Mouse (Mus musculus): ENCODE measurements at regions not wholly inside any gene's neighbourhood (a gene's known extent, or its start where the extent isn't known, plus 50 kb on each side); places are given as distances from the start of the nearest gene placed in this dataset.

DNA sequence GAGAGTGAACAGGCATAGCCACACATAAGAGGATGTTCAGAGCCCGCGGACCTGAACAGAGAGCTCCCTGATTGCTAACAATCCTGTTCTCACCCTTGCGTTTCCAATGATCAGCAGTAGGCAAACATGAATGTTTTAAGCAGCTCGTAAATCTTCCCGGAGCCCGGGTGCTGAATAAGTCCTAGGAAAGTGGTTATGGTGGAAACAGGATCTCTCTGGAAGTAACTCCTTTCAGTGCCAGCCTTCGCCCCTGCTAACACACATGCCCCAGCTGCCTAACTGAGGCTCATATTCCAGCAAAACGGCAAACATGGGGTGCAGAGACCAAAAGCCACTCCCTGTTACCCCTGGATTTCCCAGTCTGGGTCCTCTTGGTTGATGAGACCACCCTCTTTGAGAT is 135.5 kb upstream of the Spag17 start:
- WGBS = 93% methylated on average over 8 of the region's 8 CpGs
- no peak for ATAC-seq (ENCODE audit: low FRiP score, low TSS enrichment)
- H3K4me3 ChIP-seq (replicated peaks; ENCODE audit: low read depth, low read length) = no peak overlapping the region
- H3K27me3 ChIP-seq (ENCODE audit: control insufficient read depth, insufficient read depth, low read length) = no peaks in the 10 kb centered on the region
- H3K9me3 ChIP-seq (ENCODE audit: control insufficient read depth, low read length) = no peaks in the 10 kb centered on the region
- peak; percentile 2 for DNase-seq
- no peak overlapping the region for H3K4me2 ChIP-seq (ENCODE audit: low read length)
- no peak overlapping the region for H3K9ac ChIP-seq (replicated peaks; ENCODE audit: low read length)
- H3K4me1 ChIP-seq (ENCODE audit: control insufficient read depth, insufficient read depth, low read length) = no peaks in the 10 kb centered on the region
- H3K27ac ChIP-seq (replicated peaks; ENCODE audit: low read depth, low read length) = no peak overlapping the region
- H3K36me3 ChIP-seq (ENCODE audit: control insufficient read depth, insufficient read depth, low read length) = no peaks in the 10 kb centered on the region

DNA sequence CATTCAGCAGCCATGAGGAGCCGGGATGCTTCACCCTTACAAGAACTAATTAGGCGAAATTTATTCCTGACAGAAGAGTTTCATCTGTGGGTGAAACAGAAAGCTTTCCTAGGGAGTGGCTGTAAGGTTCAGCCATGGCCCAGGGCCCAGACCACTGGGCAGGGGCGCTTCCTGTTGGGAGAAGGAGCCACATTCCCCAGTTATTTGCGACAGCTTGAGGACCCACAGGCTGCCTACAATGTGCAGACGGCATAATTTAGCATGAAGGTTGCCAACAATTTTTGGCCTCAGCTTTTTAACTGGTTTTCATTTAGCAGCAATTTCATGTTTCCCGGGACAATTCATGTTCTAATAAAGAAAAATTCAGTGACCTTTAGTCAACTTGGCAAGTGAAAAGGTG is 106.7 kb upstream of the Spag17 start:
- WGBS = 83% methylated on average over 6 of the region's 6 CpGs
- Histone ChIP-seq H3K36me3 (ENCODE audit: control insufficient read depth, insufficient read depth, low read length) (no peaks in the 10 kb centered on the region), H3K4me1 (ENCODE audit: control insufficient read depth, insufficient read depth, low read length) (no peaks in the 10 kb centered on the region), H3K9ac (replicated peaks; ENCODE audit: low read length) (no peak overlapping the region), H3K27ac (replicated peaks; ENCODE audit: low read depth, low read length) (no peak overlapping the region), H3K27me3 (ENCODE audit: control insufficient read depth, insufficient read depth, low read length) (no peaks in the 10 kb centered on the region), H3K9me3 (ENCODE audit: control insufficient read depth, low read length) (no peaks in the 10 kb centered on the region), H3K4me3 (replicated peaks; ENCODE audit: low read depth, low read length) (no peak overlapping the region), H3K4me2 (ENCODE audit: low read length) (no peak overlapping the region)
- DNase-seq (no peak), ATAC-seq (ENCODE audit: low FRiP score, low TSS enrichment) (no peak)

DNA sequence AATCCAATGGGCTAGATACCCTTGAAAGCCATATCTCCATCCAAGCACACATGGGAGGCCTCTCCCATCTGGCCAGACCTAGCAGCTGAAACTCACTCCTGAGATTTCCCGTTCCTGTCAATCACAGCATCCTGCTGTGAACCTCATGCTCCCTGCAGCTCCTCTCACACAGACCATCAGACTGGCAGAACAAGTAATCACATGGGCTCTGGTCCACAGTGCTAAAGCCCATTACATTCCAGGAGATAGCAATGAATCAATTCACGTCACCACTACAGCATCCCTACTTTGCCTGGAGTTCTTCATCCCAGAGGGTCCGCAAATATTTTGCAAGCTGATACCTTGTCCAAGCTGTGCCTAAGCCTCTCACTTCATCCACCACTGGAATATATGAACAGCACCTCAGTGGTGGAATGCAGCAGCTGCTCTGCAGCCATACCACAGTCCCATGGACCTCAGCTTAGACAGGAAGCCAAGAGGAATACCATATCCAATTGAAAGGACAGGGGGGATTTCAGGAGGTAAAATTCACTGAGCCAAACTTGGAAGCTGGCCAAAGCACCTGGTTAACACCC is 99.2 kb upstream of the Spag17 start:
- no peaks in the 10 kb centered on the region for H3K4me1 ChIP-seq (ENCODE audit: control insufficient read depth, insufficient read depth, low read length)
- no peaks in the 10 kb centered on the region for H3K9me3 ChIP-seq (ENCODE audit: control insufficient read depth, low read length)
- H3K4me2 ChIP-seq (ENCODE audit: low read length) = no peak overlapping the region
- WGBS = 80% methylated on average over 3 of the region's 3 CpGs
- no peak overlapping the region for H3K4me3 ChIP-seq (replicated peaks; ENCODE audit: low read depth, low read length)
- no peak overlapping the region for H3K9ac ChIP-seq (replicated peaks; ENCODE audit: low read length)
- no peaks in the 10 kb centered on the region for H3K27me3 ChIP-seq (ENCODE audit: control insufficient read depth, insufficient read depth, low read length)
- no peaks in the 10 kb centered on the region for H3K36me3 ChIP-seq (ENCODE audit: control insufficient read depth, insufficient read depth, low read length)
- no peak overlapping the region for H3K27ac ChIP-seq (replicated peaks; ENCODE audit: low read depth, low read length)
- 0 out of 2 replicates have a peak, but pooled peaks have one; percentile 37 for ATAC-seq (ENCODE audit: low FRiP score, low TSS enrichment)
- DNase-seq = no peak

DNA sequence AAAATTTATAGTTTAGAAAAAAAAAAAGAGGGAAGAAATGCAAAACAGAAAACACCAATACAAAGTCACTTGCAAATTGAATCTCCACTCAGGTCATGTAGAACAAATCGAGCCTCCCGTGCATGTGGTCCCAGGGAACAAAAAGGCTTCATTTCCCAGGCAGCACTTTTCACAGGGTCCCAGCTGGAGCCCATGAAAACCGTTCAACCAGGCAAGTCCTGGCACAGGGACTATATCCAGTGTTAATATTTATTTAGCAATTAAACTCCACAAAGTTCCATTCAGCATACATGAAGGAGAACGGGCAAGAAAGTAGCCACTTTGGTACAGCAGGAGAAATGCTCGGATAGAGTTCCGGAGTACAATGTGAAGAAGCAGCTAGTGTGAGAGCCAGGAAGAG is 93.9 kb upstream of the Spag17 start:
- WGBS = 51% methylated on average over 6 of the region's 6 CpGs
- no peak overlapping the region for H3K4me3 ChIP-seq (replicated peaks; ENCODE audit: low read depth, low read length)
- no peaks in the 10 kb centered on the region for H3K9me3 ChIP-seq (ENCODE audit: control insufficient read depth, low read length)
- H3K27ac ChIP-seq (replicated peaks; ENCODE audit: low read depth, low read length) = no peak overlapping the region
- no peaks in the 10 kb centered on the region for H3K27me3 ChIP-seq (ENCODE audit: control insufficient read depth, insufficient read depth, low read length)
- no peak overlapping the region for H3K4me2 ChIP-seq (ENCODE audit: low read length)
- H3K4me1 ChIP-seq (ENCODE audit: control insufficient read depth, insufficient read depth, low read length) = no peaks in the 10 kb centered on the region
- DNase-seq (no peak), ATAC-seq (ENCODE audit: low FRiP score, low TSS enrichment) (no peak)
- H3K9ac ChIP-seq (replicated peaks; ENCODE audit: low read length) = no peak overlapping the region
- no peaks in the 10 kb centered on the region for H3K36me3 ChIP-seq (ENCODE audit: control insufficient read depth, insufficient read depth, low read length)

DNA sequence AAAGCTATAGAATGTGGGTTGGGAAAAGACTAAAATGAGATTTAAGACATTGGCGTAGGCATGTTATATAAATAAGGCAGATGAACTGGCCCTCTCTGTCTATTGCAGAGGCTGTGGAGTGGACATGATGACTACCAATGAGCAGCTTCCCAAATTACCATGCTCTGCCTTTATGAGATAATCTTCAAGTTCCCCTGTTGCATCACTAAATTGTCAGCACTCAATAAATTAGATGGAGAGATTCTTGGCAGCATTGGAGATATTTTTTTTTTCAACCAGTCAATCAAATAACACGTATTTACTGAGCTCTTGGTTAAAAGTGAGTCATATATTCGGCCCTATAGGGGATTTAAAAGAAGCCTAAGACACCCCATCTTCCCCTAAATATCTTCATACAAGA is 91.6 kb upstream of the Spag17 start:
- no peaks in the 10 kb centered on the region for H3K27me3 ChIP-seq (ENCODE audit: control insufficient read depth, insufficient read depth, low read length)
- DNase-seq (no peak), ATAC-seq (ENCODE audit: low FRiP score, low TSS enrichment) (no peak)
- no peak overlapping the region for H3K4me3 ChIP-seq (replicated peaks; ENCODE audit: low read depth, low read length)
- H3K27ac ChIP-seq (replicated peaks; ENCODE audit: low read depth, low read length) = no peak overlapping the region
- H3K4me2 ChIP-seq (ENCODE audit: low read length) = no peak overlapping the region
- H3K9ac ChIP-seq (replicated peaks; ENCODE audit: low read length) = no peak overlapping the region
- H3K9me3 ChIP-seq (ENCODE audit: control insufficient read depth, low read length) = no peaks in the 10 kb centered on the region
- H3K36me3 ChIP-seq (ENCODE audit: control insufficient read depth, insufficient read depth, low read length) = no peaks in the 10 kb centered on the region
- no peaks in the 10 kb centered on the region for H3K4me1 ChIP-seq (ENCODE audit: control insufficient read depth, insufficient read depth, low read length)
- 89% methylated on average over 3 of the region's 3 CpGs for WGBS

DNA sequence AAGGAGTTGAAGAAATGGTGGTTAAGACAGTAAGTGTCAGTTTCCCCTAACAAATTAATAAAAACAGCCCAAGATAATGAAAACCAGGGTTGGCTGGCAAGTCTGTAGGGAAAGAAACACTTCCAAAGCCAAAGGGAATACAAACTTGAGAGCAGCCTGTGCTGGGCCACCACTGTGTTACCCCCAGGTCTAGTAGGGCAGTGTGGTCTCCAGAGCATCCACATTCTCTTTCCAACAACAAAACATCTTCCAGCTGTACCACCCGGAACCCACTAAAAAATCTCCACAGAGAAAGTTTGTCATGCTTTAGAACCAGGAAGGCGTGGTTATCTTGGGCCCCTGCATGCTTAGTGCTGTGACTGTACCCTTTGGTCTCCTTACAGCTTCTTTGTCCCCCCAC is 89.4 kb upstream of the Spag17 start:
- ATAC-seq (ENCODE audit: low FRiP score, low TSS enrichment) (no peak), DNase-seq (no peak)
- Histone ChIP-seq H3K4me2 (ENCODE audit: low read length) (no peak overlapping the region), H3K4me3 (replicated peaks; ENCODE audit: low read depth, low read length) (no peak overlapping the region), H3K36me3 (ENCODE audit: control insufficient read depth, insufficient read depth, low read length) (no peaks in the 10 kb centered on the region), H3K9ac (replicated peaks; ENCODE audit: low read length) (no peak overlapping the region), H3K4me1 (ENCODE audit: control insufficient read depth, insufficient read depth, low read length) (no peaks in the 10 kb centered on the region), H3K27ac (replicated peaks; ENCODE audit: low read depth, low read length) (no peak overlapping the region), H3K9me3 (ENCODE audit: control insufficient read depth, low read length) (no peaks in the 10 kb centered on the region), H3K27me3 (ENCODE audit: control insufficient read depth, insufficient read depth, low read length) (no peaks in the 10 kb centered on the region)
- 84% methylated on average over 2 of the region's 2 CpGs for WGBS

DNA sequence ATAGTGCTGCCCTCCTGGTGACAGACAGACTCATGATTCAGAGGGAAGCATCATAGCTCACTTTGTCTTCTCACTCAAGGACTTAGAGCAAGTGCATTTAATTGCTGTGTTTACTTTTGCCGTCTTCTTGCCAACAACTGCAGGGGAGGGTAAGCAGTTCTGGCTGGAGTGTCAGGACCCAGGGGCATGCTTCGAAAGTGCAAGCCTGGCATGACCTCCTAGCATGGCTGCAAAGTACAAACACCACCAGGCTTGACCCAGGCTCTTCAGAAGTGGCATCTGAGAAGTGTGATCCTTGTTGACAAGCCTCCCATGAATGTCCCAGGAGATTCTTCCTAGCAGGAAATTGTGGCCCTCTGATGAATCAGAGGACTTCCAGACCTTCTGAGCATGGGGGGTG is 87.4 kb upstream of the Spag17 start:
- Histone ChIP-seq H3K4me3 (replicated peaks; ENCODE audit: low read depth, low read length) (no peak overlapping the region), H3K36me3 (ENCODE audit: control insufficient read depth, insufficient read depth, low read length) (no peaks in the 10 kb centered on the region), H3K9me3 (ENCODE audit: control insufficient read depth, low read length) (no peaks in the 10 kb centered on the region), H3K9ac (replicated peaks; ENCODE audit: low read length) (no peak overlapping the region), H3K27me3 (ENCODE audit: control insufficient read depth, insufficient read depth, low read length) (no peaks in the 10 kb centered on the region), H3K4me1 (ENCODE audit: control insufficient read depth, insufficient read depth, low read length) (no peaks in the 10 kb centered on the region), H3K4me2 (ENCODE audit: low read length) (no peak overlapping the region), H3K27ac (replicated peaks; ENCODE audit: low read depth, low read length) (no peak overlapping the region)
- DNase-seq (no peak), ATAC-seq (ENCODE audit: low FRiP score, low TSS enrichment) (no peak)
- WGBS = 77% methylated on average over 2 of the region's 2 CpGs

DNA sequence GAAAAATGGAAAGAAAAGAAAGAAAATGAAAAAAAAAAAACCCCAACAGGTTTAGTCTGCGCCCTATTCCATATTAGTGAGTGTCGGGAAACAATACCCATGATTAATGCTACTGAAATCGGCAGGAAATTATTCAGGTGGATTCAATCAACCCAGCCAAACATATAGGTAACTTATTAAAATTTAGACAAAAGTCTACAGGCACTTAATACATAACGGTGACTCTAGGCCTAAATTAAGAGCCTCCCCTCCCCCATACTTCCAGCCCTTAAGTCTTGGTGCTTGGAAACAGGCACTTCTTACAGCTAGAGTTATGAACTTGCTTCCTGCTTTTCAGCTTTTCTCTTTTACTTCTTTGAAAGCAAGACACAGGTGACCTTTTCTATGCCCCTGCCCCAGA is 74.7 kb upstream of the Spag17 start:
- Histone ChIP-seq H3K27ac (replicated peaks; ENCODE audit: low read depth, low read length) (no peak overlapping the region), H3K4me2 (ENCODE audit: low read length) (no peak overlapping the region), H3K9me3 (ENCODE audit: control insufficient read depth, low read length) (no peaks in the 10 kb centered on the region), H3K4me1 (ENCODE audit: control insufficient read depth, insufficient read depth, low read length) (no peaks in the 10 kb centered on the region), H3K4me3 (replicated peaks; ENCODE audit: low read depth, low read length) (no peak overlapping the region), H3K27me3 (ENCODE audit: control insufficient read depth, insufficient read depth, low read length) (no peaks in the 10 kb centered on the region), H3K9ac (replicated peaks; ENCODE audit: low read length) (no peak overlapping the region), H3K36me3 (ENCODE audit: control insufficient read depth, insufficient read depth, low read length) (no peaks in the 10 kb centered on the region)
- no peak for DNase-seq
- WGBS = 86% methylated on average over 4 of the region's 4 CpGs
- no peak for ATAC-seq (ENCODE audit: low FRiP score, low TSS enrichment)

DNA sequence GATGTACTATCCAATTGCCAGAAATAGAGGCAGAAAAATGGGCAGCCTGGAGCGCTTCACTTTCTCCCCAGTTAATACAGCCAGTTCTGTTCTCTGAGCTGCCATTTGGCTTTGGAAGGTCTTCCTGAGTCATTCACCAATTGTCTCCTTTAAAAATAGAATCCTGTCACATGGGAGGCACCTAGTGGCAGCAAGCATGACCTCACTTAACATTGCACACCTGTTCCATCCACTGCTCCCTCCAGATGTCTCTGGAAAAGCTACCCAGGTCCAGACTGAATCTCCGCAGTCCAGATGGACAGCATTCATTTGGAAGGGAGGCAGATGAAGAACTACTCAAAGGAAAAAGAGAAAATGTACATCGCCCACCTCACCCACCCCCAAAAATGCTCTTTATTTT is 73.9 kb upstream of the Spag17 start:
- DNase-seq (no peak), ATAC-seq (ENCODE audit: low FRiP score, low TSS enrichment) (no peak)
- Histone ChIP-seq H3K36me3 (ENCODE audit: control insufficient read depth, insufficient read depth, low read length) (no peaks in the 10 kb centered on the region), H3K4me2 (ENCODE audit: low read length) (no peak overlapping the region), H3K9me3 (ENCODE audit: control insufficient read depth, low read length) (no peaks in the 10 kb centered on the region), H3K4me1 (ENCODE audit: control insufficient read depth, insufficient read depth, low read length) (no peaks in the 10 kb centered on the region), H3K9ac (replicated peaks; ENCODE audit: low read length) (no peak overlapping the region), H3K27me3 (ENCODE audit: control insufficient read depth, insufficient read depth, low read length) (no peaks in the 10 kb centered on the region), H3K27ac (replicated peaks; ENCODE audit: low read depth, low read length) (no peak overlapping the region), H3K4me3 (replicated peaks; ENCODE audit: low read depth, low read length) (no peak overlapping the region)
- WGBS = 90% methylated on average over 3 of the region's 3 CpGs

Measured in midbrain, embryonic 14.5 days (tissue).